Mouse (Mus musculus): ENCODE data around the gene Ptbp1.

The Ptbp1 gene

DNA sequence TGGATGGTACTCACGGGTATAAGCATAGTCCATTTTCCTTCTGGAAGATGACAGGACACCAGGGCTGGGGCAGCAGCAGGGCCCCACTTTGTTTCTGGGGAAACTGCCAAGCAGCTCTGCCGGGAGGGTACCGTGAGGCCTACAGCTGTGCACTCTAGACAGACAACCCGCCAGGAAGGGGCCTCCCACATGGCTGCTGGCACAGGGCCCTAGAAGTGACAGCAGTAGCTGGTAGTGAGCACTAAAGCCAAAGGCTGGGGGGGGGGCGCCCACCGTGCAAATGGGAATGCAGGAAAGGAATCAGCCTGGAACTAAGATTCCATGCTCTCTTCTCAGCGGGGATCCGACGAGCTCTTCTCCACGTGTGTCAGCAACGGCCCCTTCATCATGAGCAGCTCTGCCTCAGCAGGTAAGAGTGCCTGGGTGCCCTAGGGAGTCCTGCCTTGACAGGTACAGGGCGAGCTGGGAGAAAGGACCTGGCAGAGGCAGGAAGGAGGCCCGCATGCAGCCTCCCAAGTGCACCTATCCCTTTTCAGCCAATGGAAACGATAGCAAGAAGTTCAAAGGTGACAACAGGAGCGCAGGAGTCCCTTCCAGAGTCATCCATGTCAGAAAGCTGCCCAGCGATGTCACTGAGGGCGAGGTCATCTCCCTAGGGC lies 4.3 kb downstream of the Ptbp1 start:
- no peak for DNase-seq (ENCODE audit: low read depth, low spot score)

DNA sequence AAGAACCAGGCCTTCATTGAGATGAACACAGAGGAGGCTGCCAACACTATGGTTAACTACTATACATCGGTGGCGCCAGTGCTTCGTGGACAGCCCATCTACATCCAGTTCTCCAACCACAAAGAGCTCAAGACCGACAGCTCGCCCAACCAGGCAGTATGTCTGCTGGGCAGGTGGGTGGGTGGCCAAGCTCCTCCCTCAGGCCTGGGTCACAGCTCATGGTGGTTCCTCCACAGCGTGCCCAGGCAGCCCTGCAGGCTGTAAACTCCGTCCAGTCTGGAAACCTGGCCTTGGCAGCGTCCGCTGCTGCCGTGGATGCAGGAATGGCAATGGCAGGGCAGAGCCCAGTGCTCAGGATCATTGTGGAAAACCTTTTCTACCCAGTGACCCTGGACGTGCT lies 4.9 kb downstream of the Ptbp1 start:
- no peak for DNase-seq (ENCODE audit: low read depth, low spot score)

GRCm38 (mm10) chr10:79860079-79860911 lies 6.1 kb downstream of the Ptbp1 start:
- DNase-seq (ENCODE audit: low read depth, low spot score), result no peak

- no peak for DNase-seq (ENCODE audit: low read depth, low spot score)
Measured at GRCm38 (mm10) chr10:79861230-79862048, 7.2 kb downstream of the Ptbp1 start.

GRCm38 (mm10) chr10:79862049-79862788 lies 8.0 kb downstream of the Ptbp1 start:
- no peak for DNase-seq (ENCODE audit: low read depth, low spot score)

GRCm38 (mm10) chr10:79862925-79863324 lies 8.7 kb downstream of the Ptbp1 start:
- no peak for DNase-seq (ENCODE audit: low read depth, low spot score)

- no peak for DNase-seq (ENCODE audit: low read depth, low spot score)
Measured at GRCm38 (mm10) chr10:79864351-79865188, 10.3 kb downstream of the Ptbp1 start.

DNA sequence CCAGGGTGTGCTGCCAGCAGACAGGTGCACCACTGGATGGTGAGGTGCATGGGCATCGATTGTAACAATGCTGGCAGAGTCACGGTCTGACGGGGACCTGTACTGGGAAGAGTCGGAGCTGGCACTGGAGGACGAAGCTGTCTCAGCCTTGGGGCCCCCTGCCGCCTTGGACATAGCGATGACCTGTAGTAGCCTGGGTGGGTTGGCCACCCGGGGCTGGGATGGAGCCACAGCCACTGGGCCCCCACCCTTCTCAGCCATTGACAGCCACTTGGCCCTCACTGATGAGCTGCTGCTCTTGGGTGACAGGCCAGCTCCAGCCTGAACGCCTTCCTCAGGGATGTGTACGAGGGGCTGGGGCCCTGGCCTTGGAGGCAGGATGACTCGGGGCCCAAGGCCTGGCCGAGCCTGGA lies 11.0 kb downstream of the Ptbp1 start:
- no peak for DNase-seq (ENCODE audit: low read depth, low spot score)

- DNase-seq (ENCODE audit: low read depth, low spot score), result no peak
Measured at GRCm38 (mm10) chr10:79865801-79866295, 11.6 kb downstream of the Ptbp1 start.

DNA sequence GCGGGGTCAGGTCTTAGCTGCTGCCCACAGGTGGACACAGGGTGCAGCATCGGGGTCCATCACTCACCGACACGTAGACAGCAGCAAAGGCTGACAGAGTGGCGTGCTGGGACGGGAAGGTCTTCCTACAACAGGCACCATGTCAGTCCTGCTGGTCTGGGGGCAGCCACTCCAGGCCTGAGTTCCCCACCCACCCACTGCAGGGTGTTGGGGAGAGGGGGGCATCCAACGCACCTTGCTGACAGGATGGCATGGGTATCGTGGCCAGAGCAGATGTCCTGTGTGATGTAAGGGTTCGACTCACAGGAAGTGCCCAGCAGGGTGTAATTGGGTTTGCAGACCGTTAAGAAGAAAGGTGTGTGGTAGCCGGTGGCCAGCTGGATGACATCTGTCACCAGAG lies 12.4 kb downstream of the Ptbp1 start:
- no peak for DNase-seq (ENCODE audit: low read depth, low spot score)

- no peak for DNase-seq (ENCODE audit: low read depth, low spot score)
Measured at GRCm38 (mm10) chr10:79871845-79872244, 17.6 kb downstream of the Ptbp1 start.

GRCm38 (mm10) chr10:79872862-79873261 lies 18.6 kb downstream of the Ptbp1 start:
- DNase-seq (ENCODE audit: low read depth, low spot score), result no peak

DNA sequence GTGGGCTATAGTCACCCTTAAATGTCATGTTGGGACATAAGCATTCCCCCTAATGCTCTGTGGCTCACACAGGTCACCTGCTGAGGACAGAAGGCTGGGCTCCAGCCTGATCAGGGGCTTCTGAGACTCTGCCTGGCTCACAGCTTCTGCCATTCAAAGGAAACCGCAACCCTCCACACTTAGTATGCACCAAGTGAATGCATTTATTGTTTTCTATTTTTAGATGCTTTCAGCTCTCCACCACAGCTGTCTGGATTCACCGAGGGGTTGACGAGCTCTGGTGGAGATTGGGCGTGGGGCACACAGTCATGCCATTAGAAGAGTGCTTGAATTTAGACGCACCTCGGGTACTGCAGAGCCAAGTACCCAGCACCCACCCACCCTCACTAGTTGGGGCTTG lies 19.1 kb downstream of the Ptbp1 start:
- no peak for DNase-seq (ENCODE audit: low read depth, low spot score)

DNA sequence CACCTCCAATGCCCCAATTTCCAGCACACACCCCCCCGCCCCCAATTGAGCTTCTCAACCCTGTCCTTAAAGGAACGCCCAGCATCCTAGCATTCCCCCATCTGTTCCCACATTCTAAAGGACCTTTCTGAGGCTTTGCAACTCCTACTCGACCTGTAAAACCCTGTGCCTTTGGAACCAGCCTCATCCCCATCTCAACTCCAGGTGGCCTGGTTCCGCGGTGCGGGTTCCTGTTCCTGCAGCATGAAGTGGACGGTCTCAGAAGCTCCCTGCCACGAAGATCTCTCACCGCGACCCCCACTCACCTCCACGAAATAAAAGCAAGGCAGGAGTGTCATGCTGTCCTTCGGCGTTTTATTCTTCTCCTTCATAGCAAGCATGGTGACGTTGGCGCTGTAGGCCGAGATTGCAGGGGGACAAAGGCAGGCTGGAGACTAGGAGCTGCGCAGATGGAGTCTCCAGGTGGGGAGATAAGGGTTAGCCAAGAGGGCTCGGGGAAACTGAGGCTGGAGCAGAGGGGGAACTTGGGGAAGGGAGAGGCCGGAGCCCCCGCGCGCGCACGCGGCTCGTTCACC lies 19.6 kb downstream of the Ptbp1 start:
- no peak for DNase-seq (ENCODE audit: low read depth, low spot score)

DNA sequence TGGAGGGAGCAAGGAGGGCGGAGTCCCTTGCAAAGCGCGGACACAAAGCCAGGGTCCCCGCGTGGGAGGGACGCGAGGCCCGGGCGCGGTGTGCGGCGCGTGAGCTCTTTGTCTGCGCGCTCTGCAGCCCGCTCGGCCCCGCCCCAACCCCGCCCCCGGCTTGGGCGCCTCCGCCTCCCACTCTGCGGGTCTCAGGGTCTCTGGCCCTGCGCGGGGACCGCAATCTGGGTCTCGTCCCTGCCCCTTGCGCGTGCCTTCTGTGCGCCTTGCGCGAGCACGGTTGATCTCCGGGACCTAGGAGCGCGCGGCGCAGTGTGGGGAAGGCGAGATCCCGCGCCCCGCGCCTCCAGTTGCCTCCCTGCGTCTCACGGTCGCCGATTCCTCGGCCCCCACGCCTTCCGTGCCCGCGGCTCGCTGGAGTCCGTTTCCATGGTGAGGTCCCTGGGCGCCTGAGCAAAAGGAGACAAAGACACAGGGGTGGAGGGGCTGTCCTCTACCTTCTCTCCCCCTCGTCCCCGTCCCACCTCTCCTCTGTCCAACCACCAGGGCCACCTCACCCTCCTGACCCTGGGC lies 20.1 kb downstream of the Ptbp1 start, which contains the start of the genes Prtn3 and Plppr3:
Gene Prtn3 (plus strand): TSS at position 187 of the 573 bp plus-strand sequence.
Gene Plppr3 (minus strand): TSS at position 345 of the 573 bp plus-strand sequence.
- no peak for DNase-seq (ENCODE audit: low read depth, low spot score)

GRCm38 (mm10) chr10:79877174-79877573 lies 22.9 kb downstream of the Ptbp1 start:
- DNase-seq (ENCODE audit: low read depth, low spot score), result no peak

GRCm38 (mm10) chr10:79877757-79878156 lies 23.5 kb downstream of the Ptbp1 start:
- DNase-seq (ENCODE audit: low read depth, low spot score), result peak; percentile 73

DNA sequence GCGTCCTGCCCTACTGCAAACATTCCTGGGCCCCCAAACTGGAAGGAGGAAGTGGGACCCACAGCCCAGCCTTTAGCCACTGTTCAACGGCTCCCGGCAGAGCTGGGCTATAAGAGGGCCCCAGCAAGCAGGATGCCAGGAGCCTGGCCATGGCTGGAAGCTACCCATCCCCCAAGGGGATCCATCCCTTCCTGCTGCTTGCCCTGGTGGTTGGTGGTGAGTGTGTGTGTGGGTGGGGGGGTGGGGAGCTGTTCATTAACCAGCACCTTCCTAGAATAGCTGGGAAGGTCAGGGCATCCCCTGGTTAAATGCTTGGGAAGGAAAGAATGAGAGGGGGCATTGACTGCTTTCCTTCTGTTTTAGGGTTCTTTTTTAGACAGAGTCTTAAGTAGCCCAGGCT lies 25.3 kb downstream of the Ptbp1 start:
- DNase-seq (ENCODE audit: low read depth, low spot score), result no peak

DNA sequence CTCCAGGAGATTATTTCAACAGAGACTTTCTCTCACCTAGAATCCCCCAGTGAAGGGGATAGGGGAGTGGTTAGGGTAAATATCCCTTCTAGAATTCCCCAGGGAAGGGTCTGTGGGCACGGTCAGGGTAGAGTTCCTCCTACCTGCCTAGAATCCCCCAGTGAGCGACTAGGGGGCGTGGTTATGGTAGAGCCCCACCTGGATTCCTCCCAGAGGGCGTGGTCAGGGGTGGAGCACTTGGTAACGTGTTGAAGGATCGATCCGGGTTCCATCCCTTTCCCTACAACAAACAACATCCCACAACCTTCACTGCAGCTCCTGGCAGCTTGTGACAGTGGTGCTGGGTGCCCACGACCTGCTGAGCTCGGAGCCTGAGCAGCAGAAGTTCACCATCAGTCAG lies 26.5 kb downstream of the Ptbp1 start:
- no peak for DNase-seq (ENCODE audit: low read depth, low spot score)

DNA sequence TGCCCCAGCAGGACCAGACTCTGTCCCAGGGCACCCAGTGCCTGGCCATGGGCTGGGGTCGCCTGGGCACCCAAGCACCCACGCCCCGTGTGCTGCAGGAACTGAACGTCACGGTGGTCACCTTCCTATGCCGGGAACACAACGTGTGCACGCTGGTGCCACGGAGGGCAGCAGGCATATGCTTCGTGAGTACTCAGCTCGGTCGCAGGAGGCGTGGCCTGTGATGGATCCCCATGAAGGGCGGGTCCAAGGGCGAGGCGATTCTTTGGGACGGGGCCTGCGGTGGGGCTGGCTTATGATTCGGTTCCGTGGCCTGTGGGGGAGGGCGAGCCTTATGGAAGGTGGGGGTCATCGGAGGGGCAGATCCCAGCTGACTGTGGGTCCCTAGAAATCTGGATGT lies 27.8 kb downstream of the Ptbp1 start:
- DNase-seq (ENCODE audit: low read depth, low spot score), result no peak

Data from skeletal muscle tissue, adult 2 months (tissue).